Mouse (Mus musculus): ENCODE measurements at regions not wholly inside any gene's neighbourhood (a gene's known extent, or its start where the extent isn't known, plus 50 kb on each side); places are given as distances from the start of the nearest gene placed in this dataset.

GRCm38 (mm10) chr14:48750994-48751393 lies 77.4 kb upstream of the Otx2 start:
- TF ChIP-seq CTCF (IDR thresholded peaks at IDR 0.05; ENCODE audit: control insufficient read depth, insufficient read depth, insufficient read length): no peak
- TF ChIP-seq USF1 (IDR thresholded peaks at IDR 0.05; ENCODE audit: low read depth): no peak
- no peak for TF ChIP-seq MAX (IDR thresholded peaks at IDR 0.05)
- no peak for TF ChIP-seq MYOG (IDR thresholded peaks at IDR 0.05; ENCODE audit: control insufficient read depth, extremely low read depth, insufficient read length)
- TF ChIP-seq CEBPB (IDR thresholded peaks at IDR 0.05; ENCODE audit: low read depth): no peak
- no peak for TF ChIP-seq MYOD1 (IDR thresholded peaks at IDR 0.05; ENCODE audit: control insufficient read depth, insufficient read length, low read depth)
- no peak for TF ChIP-seq FOSL1 (IDR thresholded peaks at IDR 0.05; ENCODE audit: insufficient read depth, low read length, poor library complexity, severe bottlenecking)
